Mouse (Mus musculus): ENCODE results near the gene Serpinb9d. TPM values are rescaled to one million over a fixed set of nuclear protein-coding genes. Genes with fewer than 3 reads are reported as not detected.
"Not testable (repeated sequence)": the region's sequence is repeated elsewhere in the genome, so short reads cannot be mapped to it uniquely, and the experiment has no call there.

The Serpinb9d gene
- total RNA-seq (2021) = not detected

DNA sequence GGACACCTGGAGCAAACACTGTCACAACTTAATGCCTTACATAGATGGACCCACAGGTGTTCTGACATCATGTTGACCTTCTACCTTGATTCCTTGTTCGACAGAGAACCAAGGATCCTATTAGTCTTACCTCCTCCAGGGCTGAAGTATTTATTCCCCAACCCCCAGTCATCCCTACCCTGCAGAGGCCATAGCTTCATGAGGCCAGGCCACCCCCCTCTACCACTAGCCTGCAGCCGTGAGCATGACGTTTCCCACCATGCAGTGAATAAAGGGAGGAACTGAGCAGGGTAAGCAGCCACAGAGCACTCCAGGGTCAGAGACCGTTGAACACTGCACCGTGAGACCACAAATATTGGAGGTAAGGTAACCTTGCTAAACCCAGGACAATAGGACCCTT lies at the start of gene Serpinb9d:
Gene Serpinb9d, plus strand, starts transcription at position 301 of the 400 bp plus-strand sequence.
- no peak for DNase-seq

DNA sequence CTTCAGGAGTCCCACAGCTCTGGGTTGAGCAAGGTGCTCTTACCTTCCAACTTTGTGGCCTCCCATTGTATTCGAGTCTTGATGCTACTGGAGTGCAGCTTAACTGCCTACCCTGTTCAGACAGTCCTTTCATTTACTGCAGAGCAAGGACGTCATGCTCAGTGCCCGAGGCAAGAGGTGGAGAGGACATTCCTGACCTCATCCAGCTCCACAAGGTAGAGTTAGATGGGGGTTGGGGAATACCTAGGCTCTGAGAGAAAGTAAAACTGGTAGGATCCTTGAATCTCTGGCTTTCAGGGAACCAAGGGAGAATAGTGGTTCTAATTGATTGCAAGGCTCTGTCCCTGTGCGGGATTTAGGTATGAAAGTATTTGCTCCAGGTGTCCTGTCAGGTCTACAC lies 33.1 kb upstream of the Serpinb9d start, which contains the start of gene Serpinb9c:
Gene Serpinb9c, minus strand, starts transcription at position 101 of the 400 bp plus-strand sequence.
- DNase-seq = no peak

DNA sequence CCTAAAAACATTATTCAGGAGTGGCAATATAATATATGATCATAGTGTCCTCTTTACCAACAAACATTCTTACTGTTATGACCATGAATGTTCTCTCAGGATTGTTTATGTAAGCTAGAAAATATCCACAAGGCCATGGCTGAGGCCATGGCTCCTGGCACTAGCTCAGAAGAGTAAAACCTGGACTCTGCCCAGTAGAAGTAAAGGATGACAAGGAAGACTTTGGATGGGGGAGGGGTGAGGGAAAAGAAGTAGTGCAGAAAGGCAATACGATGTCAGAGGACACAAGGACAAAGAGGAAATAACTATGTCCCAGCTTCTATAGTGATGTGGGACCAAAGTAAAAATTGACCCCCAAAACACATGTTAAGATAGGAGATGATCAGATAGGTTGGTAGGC lies 2.3 kb upstream of the Serpinb9d start:
- DNase-seq = not testable (repeated sequence)

DNA sequence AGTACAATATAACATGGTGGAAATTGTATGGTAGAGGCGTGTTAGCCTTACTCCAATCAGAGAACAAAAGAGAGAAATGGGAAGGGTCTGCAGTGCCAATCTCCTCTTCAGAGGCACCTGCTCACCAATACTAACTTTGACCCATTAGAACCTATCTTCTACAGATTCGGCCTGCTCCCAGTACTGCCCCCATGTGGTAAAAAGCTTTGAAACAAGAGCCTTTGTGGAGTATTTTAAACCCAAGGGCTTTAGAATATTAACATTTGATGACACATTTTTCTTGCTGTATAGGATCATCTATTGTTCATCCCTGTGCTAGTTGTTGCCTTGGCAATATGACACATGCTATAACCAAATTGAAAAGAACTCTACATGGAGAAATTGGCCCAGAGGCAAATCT lies 7.0 kb downstream of the Serpinb9d start:
- DNase-seq = no peak

GRCm38 (mm10) chr13:33249312-33249711 lies 56.6 kb downstream of the Serpinb9d start, which contains the start of gene Serpinb9e:
Serpinb9e (plus strand) TSS chr13:33249612.
- not testable (repeated sequence) for DNase-seq

Other genes with a start within 250 kb of the Serpinb9d start
- gene Serpinb6b, start 227.8 kb upstream of the Serpinb9d start, total RNA-seq (2021) = 1 to 10 TPM in 1 of 2 experiments, under 1 TPM in 1; 0.67 to 2.1 TPM
- gene Serpinb9, start 189.7 kb upstream of the Serpinb9d start, total RNA-seq (2021) = 1 to 10 TPM; 5.9 to 6.1 TPM
- not detected for gene Serpinb9b, start 165.5 kb upstream of the Serpinb9d start, total RNA-seq (2021)
- under 1 TPM; 0.66 to 0.72 TPM for gene Serpinb1b, start 114.4 kb upstream of the Serpinb9d start, total RNA-seq (2021)
- gene Serpinb9c, start 33.2 kb upstream of the Serpinb9d start, total RNA-seq (2021) = not detected
- gene Serpinb9e, start 56.7 kb downstream of the Serpinb9d start, total RNA-seq (2021) = not detected
- not detected for gene Serpinb9f, start 131.1 kb downstream of the Serpinb9d start, total RNA-seq (2021)
- gene Gm11397, start 202.8 kb downstream of the Serpinb9d start, total RNA-seq (2021) = not detected